Mouse (Mus musculus) embryonic facial prominence, embryonic 12.5 days (tissue): ENCODE data around the gene Fbrsl1. TPM values are rescaled to one million over a fixed set of nuclear protein-coding genes. Genes with fewer than 3 reads are reported as not detected.

ENCODE experiments used
- ATAC-seq: fragments of 200-750 bp; cut with Nextera tagmentation; 2 replicates; pipeline ENCODE4 v1.8.0; 2017; ENCODE audit not compliant: insufficient number of reproducible peaks, insufficient read depth, low FRiP score, low TSS enrichment
- H3K27ac ChIP-seq: fragments of 300-500 bp; sonication (generic); 2 replicates; pipeline ENCODE4 v1.5.1; 2016; ENCODE audit warnings: mild to moderate bottlenecking
- H3K27me3 ChIP-seq: fragments of 300-500 bp; sonication (generic); 2 replicates; pipeline ENCODE4 v1.6.1; 2016; ENCODE audit warnings: mild to moderate bottlenecking, moderate library complexity
- H3K36me3 ChIP-seq: fragments of 300-500 bp; sonication (generic); 2 replicates; pipeline ENCODE4 v1.6.1; 2016; ENCODE audit warnings: mild to moderate bottlenecking
- H3K4me1 ChIP-seq: fragments of 300-500 bp; sonication (generic); 2 replicates; pipeline ENCODE4 v1.6.1; 2016
- H3K4me2 ChIP-seq: fragments of 300-500 bp; sonication (generic); replicated peaks from 2 replicates; pipeline ENCODE4 v1.6.1; 2016; ENCODE audit warnings: mild to moderate bottlenecking, moderate library complexity
- H3K4me3 ChIP-seq: fragments of 300-500 bp; sonication (generic); 2 replicates; pipeline ENCODE4 v1.5.1; 2016; ENCODE audit warnings: mild to moderate bottlenecking
- H3K9ac ChIP-seq: fragments of 300-500 bp; sonication (generic); 2 replicates; pipeline ENCODE4 v1.6.1; 2016; ENCODE audit warnings: mild to moderate bottlenecking, moderate library complexity
- H3K9me3 ChIP-seq: fragments of 300-500 bp; sonication (generic); 2 replicates; pipeline ENCODE4 v1.6.1; 2016; ENCODE audit warnings: mild to moderate bottlenecking, moderate library complexity
- WGBS: fragments of 180-500 bp; shearing (Covaris S2); methylation state at CpG from one replicate; pipeline ENCODE4 v1.1.7; 2016; 5-methylcytosine and 5-hydroxymethylcytosine counted together
- polyA plus RNA-seq: library from polyadenylated mRNA; unstranded; fragments of >200 nt; fragmentation: Nextera tagmentation; extraction: Ambion mirVana; gene quantifications from 2 replicates; pipeline ENCODE4 v1.2.1, GENCODE M21; 2016

Fbrsl1 gene
- polyA plus RNA-seq, 1 experiment from 2014 or later, result 25.4 TPM

- WGBS, result 3% methylated on average over 1 of the region's 1 CpGs
- Histone ChIP-seq H3K27ac (no peak overlapping the region), H3K4me2 (no peak overlapping the region), H3K36me3 (no peaks in the 10 kb centered on the region), H3K27me3 (no peaks in the 10 kb centered on the region), H3K4me1 (0 out of 2 replicates have a peak, but pooled peaks cover 3% of the 10 kb centered on the region), H3K9me3 (no peaks in the 10 kb centered on the region), H3K4me3 (no peak overlapping the region), H3K9ac (no peak overlapping the region)
- no peak for ATAC-seq
Observed at GRCm38 (mm10) chr5:110472834-110473233, 24.5 kb upstream of the Fbrsl1 start.

DNA sequence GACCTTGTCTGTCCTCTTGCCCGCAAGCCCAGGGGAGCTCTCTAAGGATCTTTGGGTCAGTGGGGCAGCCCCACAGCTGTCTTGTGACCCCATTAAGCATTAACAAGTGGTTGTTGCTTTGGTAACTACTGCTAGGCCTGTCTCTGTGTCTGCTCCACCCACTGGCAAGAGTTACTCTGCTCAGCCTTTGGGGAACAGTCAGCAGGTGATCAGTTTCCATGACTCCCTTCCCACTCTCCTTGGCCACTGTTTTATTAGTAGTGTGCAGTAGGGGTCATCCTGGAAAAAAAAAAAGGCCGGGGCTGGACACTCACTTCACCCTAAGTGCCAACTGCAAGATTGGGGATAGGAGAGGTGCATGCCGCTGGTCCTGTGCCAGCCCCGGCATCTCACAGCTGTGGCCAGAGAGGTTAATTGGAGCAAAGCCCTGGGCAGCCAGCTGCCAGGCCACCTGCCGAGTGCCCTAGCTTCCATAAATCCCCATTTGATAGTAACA, 23.7 kb upstream of the Fbrsl1 start:
- no peak for ATAC-seq
- Histone ChIP-seq H3K9me3 (no peaks in the 10 kb centered on the region), H3K4me1 (0 out of 2 replicates have a peak, but pooled peaks cover 3% of the 10 kb centered on the region), H3K4me2 (no peak overlapping the region), H3K4me3 (no peak overlapping the region), H3K9ac (no peak overlapping the region), H3K36me3 (no peaks in the 10 kb centered on the region), H3K27me3 (no peaks in the 10 kb centered on the region), H3K27ac (no peak overlapping the region)
- 26% methylated on average over 5 of the region's 5 CpGs for WGBS

- H3K4me1 ChIP-seq, result 0 out of 2 replicates have a peak, but pooled peaks cover 3% of the 10 kb centered on the region
- H3K4me3 ChIP-seq, result no peak overlapping the region
- ATAC-seq, result no peak
- H3K9me3 ChIP-seq, result no peaks in the 10 kb centered on the region
- WGBS, result 28% methylated on average over 4 of the region's 4 CpGs
- no peaks in the 10 kb centered on the region for H3K27me3 ChIP-seq
- no peak overlapping the region for H3K4me2 ChIP-seq
- H3K9ac ChIP-seq, result no peak overlapping the region
- no peaks in the 10 kb centered on the region for H3K36me3 ChIP-seq
- H3K27ac ChIP-seq, result no peak overlapping the region
Observed at GRCm38 (mm10) chr5:110471285-110471684, 23.0 kb upstream of the Fbrsl1 start.

GRCm38 (mm10) chr5:110469227-110469925, 21.1 kb upstream of the Fbrsl1 start:
- no peak for ATAC-seq
- Histone ChIP-seq H3K4me2 (no peak overlapping the region), H3K27ac (no peak overlapping the region), H3K36me3 (no peaks in the 10 kb centered on the region), H3K9ac (no peak overlapping the region), H3K9me3 (no peaks in the 10 kb centered on the region), H3K4me3 (no peak overlapping the region), H3K27me3 (no peaks in the 10 kb centered on the region), H3K4me1 (0 out of 2 replicates have a peak, but pooled peaks cover 3% of the 10 kb centered on the region)
- 72% methylated on average over 8 of the region's 8 CpGs for whole genome bisulfite sequencing

- 80% methylated on average over 4 of the region's 4 CpGs for WGBS
- no peak overlapping the region for H3K4me3 ChIP-seq
- no peak overlapping the region for H3K4me2 ChIP-seq
- H3K9me3 ChIP-seq, result no peaks in the 10 kb centered on the region
- no peaks in the 10 kb centered on the region for H3K27me3 ChIP-seq
- H3K9ac ChIP-seq, result no peak overlapping the region
- H3K36me3 ChIP-seq, result no peaks in the 10 kb centered on the region
- 0 out of 2 replicates have a peak, but pooled peaks cover 3% of the 10 kb centered on the region for H3K4me1 ChIP-seq
- H3K27ac ChIP-seq, result no peak overlapping the region
- ATAC-seq, result no peak
Observed at GRCm38 (mm10) chr5:110468296-110468695, 20.0 kb upstream of the Fbrsl1 start.

- no peak overlapping the region for H3K4me2 ChIP-seq
- no peak overlapping the region for H3K9ac ChIP-seq
- H3K27me3 ChIP-seq, result no peaks in the 10 kb centered on the region
- H3K27ac ChIP-seq, result no peak overlapping the region
- H3K4me1 ChIP-seq, result 0 out of 2 replicates have a peak, but pooled peaks cover under 1% of the 10 kb centered on the region
- no peaks in the 10 kb centered on the region for H3K9me3 ChIP-seq
- 76% methylated on average over 6 of the region's 6 CpGs for WGBS
- H3K4me3 ChIP-seq, result no peak overlapping the region
- no peak for ATAC-seq
- H3K36me3 ChIP-seq, result no peaks in the 10 kb centered on the region
Observed at GRCm38 (mm10) chr5:110467725-110468124, 19.4 kb upstream of the Fbrsl1 start.

DNA sequence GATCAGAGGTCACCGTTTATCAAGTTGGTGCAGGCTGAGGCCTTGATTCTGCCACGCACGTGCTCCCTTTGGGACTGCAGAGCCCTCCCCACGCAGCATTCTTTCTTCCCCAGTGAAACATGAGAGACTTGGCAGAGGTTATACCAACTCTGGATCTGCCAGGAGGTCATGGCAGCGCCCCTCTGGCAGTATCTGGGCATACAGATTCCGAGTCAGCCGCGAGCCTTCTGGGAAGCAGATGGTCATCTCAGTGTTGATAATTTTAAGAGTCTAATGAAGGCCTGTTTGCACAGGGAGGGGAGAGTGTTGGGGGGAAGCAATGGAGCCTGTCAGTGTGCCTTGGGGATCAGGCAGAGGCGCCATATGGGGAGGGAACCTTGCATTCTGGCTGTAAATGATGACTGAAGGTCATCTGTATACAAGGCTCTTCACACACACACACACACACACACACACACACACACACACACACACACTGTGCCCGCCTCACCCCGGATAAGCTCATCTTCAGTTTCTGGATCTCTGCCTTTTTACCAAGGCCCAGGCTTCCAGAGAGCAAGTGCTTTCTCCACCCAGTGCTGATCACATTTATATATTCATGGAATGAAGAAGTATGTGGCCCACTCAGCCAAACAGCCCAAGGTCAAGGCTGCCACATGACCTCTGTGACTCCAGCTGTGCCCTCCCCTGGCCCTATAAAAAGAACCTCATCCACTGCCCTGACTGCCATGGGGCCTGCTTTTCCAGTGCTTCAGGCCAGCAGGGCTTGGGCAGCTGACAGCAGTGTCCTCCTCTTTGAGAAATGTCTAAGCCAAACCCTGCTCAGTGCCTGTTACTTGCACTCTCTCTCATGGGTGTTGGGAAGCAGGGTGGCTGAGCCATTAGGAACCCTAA, 18.5 kb upstream of the Fbrsl1 start:
- WGBS, result 58% methylated on average over 11 of the region's 11 CpGs
- Histone ChIP-seq H3K4me1 (no peaks in the 10 kb centered on the region), H3K9me3 (no peaks in the 10 kb centered on the region), H3K4me2 (no peak overlapping the region), H3K9ac (no peak overlapping the region), H3K27me3 (no peaks in the 10 kb centered on the region), H3K36me3 (no peaks in the 10 kb centered on the region), H3K4me3 (no peak overlapping the region), H3K27ac (no peak overlapping the region)
- 0 out of 2 replicates have a peak, but pooled peaks have one; percentile 20 for ATAC-seq

DNA sequence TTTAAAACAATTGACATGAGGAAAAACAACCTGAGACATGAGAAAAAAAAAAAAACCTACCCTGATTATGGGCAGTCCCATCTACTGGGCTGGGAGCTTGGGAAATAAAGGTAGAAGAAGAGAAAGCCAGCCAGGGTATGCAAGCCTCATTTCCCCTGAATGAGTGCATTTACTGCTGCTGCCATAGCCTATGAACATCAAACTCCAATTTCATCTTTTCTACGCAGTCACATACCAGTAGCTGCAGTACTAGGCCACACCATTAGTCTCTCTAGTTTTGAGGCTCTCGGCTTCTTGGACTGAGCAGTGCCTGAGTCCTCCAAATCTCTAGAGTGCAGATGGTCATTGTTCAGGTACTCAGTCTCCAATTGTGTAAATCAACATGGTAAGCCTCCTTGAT, 14.3 kb upstream of the Fbrsl1 start:
- Histone ChIP-seq H3K4me2 (no peak overlapping the region), H3K4me3 (no peak overlapping the region), H3K9me3 (no peaks in the 10 kb centered on the region), H3K9ac (no peak overlapping the region), H3K27ac (no peak overlapping the region), H3K36me3 (no peaks in the 10 kb centered on the region), H3K27me3 (no peaks in the 10 kb centered on the region), H3K4me1 (no peaks in the 10 kb centered on the region)
- 76% methylated on average over 2 of the region's 2 CpGs for WGBS
- no peak for ATAC-seq

GRCm38 (mm10) chr5:110458936-110459335, 10.6 kb upstream of the Fbrsl1 start:
- no peaks in the 10 kb centered on the region for H3K27me3 ChIP-seq
- WGBS, result 53% methylated on average over 3 of the region's 3 CpGs

DNA sequence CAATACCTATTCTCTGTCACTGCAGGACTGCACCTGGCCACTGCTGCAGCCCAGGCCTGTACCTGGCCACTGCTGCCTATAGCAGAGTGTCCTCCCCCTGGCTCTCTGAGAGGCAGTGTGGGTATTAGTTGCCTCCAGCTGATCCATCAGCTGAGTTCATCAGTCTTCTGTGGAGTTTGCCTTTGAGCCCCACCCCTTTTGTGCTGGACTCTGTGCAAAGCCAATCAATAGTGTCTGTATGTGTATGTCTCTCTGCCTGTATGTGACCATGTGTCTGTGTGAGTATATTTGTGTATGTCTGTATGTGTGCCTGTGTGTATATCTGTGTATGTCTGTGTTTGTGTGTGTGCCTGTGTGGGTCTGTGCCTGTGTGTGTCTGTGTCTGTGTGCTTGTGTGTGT, 7.0 kb upstream of the Fbrsl1 start:
- Histone ChIP-seq H3K27me3 (no peaks in the 10 kb centered on the region), H3K4me2 (no peak overlapping the region), H3K4me3 (no peak overlapping the region), H3K9ac (no peak overlapping the region), H3K36me3 (no peaks in the 10 kb centered on the region), H3K9me3 (no peaks in the 10 kb centered on the region), H3K4me1 (no peaks in the 10 kb centered on the region), H3K27ac (no peak overlapping the region)
- ATAC-seq, result no peak

More at GRCm38 (mm10) chr5:110458936-110459335, 10.6 kb upstream of the Fbrsl1 start:
- Histone ChIP-seq H3K27ac (no peak overlapping the region), H3K4me3 (no peak overlapping the region), H3K9ac (no peak overlapping the region), H3K9me3 (no peaks in the 10 kb centered on the region), H3K36me3 (no peaks in the 10 kb centered on the region), H3K4me2 (no peak overlapping the region), H3K4me1 (no peaks in the 10 kb centered on the region)
- no peak for ATAC-seq

GRCm38 (mm10) chr5:110449294-110449693, 991 bp upstream of the Fbrsl1 start:
- H3K27ac ChIP-seq, result no peak overlapping the region
- peak overlapping the region; percentile 77 for H3K4me3 ChIP-seq
- no peak for ATAC-seq
- H3K36me3 ChIP-seq, result no peaks in the 10 kb centered on the region
- no peaks in the 10 kb centered on the region for H3K27me3 ChIP-seq
- H3K9me3 ChIP-seq, result no peaks in the 10 kb centered on the region
- peak overlapping the region; percentile 98 for H3K4me2 ChIP-seq
- 53% methylated on average over 6 of the region's 6 CpGs for WGBS
- H3K4me1 ChIP-seq, result peaks cover 24% of the 10 kb centered on the region
- no peak overlapping the region for H3K9ac ChIP-seq
